Mouse (Mus musculus): Measurements from ENCODE around the gene Tunar. TPM values are rescaled to one million over a fixed set of nuclear protein-coding genes. Genes with fewer than 3 reads are reported as not detected.

The Tunar gene
- polyA plus RNA-seq, 1 experiment from 2014 or later = not detected

- Histone ChIP-seq H3K79me2 (ENCODE audit: inconsistent target) (no peaks in the 10 kb centered on the region), H3K4me3 (ENCODE audit: inconsistent target) (no peak overlapping the region), H3K36me3 (ENCODE audit: inconsistent target) (no peaks in the 10 kb centered on the region), H3K27ac (no peak overlapping the region)
- 89% methylated on average over 3 of the region's 3 CpGs for WGBS (ENCODE audit: missing documents)
Measured at GRCm38 (mm10) chr12:105432807-105433206, 99.1 kb downstream of the Tunar start.

Other genes with a start within 250 kb of the Tunar start
- gene Tcl1b2, start 187.9 kb upstream of the Tunar start, polyA plus RNA-seq (2018) = not detected in 3 replicates
- gene Tcl1b1, start 174.2 kb upstream of the Tunar start, polyA plus RNA-seq (2018) = not detected in 3 replicates
- gene Tcl1b5, start 157.5 kb upstream of the Tunar start, polyA plus RNA-seq (2018) = not detected in 3 replicates
- gene Tcl1b3, start 142.8 kb upstream of the Tunar start, polyA plus RNA-seq (2018) = not detected in 3 replicates
- not detected in 3 replicates for gene Tcl1b4, start 131.9 kb upstream of the Tunar start, polyA plus RNA-seq (2018)
- gene Tcl1, start 111.1 kb upstream of the Tunar start, polyA plus RNA-seq (2018) = not detected in 3 replicates
- gene D430019H16Rik, start 120.0 kb downstream of the Tunar start, polyA plus RNA-seq (2018) = not detected in 3 replicates
- not detected in 3 replicates for gene Bdkrb2, start 229.4 kb downstream of the Tunar start, polyA plus RNA-seq (2018)